Mouse (Mus musculus) lung, embryonic 15.5 days (tissue): ENCODE data around the gene Sumo1. TPM values are rescaled to one million over a fixed set of nuclear protein-coding genes. Genes with fewer than 3 reads are reported as not detected.

Experiments
- ATAC-seq: fragments of 200-750 bp; cut with Nextera tagmentation; 2 replicates; pipeline ENCODE4 v1.8.0; 2017; ENCODE audit warnings: moderate number of reproducible peaks, borderline replicate concordance; ENCODE audit not compliant: low FRiP score, low TSS enrichment; ENCODE audit errors: extremely low read depth
- H3K27ac ChIP-seq: fragments of 300-500 bp; sonication (generic); 2 replicates; pipeline ENCODE4 v1.5.1; 2015; ENCODE audit warnings: moderate library complexity, mild to moderate bottlenecking, inconsistent platforms
- H3K27me3 ChIP-seq: fragments of 300-500 bp; sonication (generic); 2 replicates; pipeline ENCODE4 v1.6.1; 2015; ENCODE audit warnings: inconsistent platforms
- H3K36me3 ChIP-seq: fragments of 300-500 bp; sonication (generic); 2 replicates; pipeline ENCODE4 v1.6.1; 2015; ENCODE audit warnings: inconsistent platforms
- H3K4me1 ChIP-seq: fragments of 300-500 bp; sonication (generic); 2 replicates; pipeline ENCODE4 v1.6.1; 2015; ENCODE audit warnings: inconsistent platforms
- H3K4me2 ChIP-seq: fragments of 300-500 bp; sonication (generic); 2 replicates; pipeline ENCODE4 v1.6.1; 2015; ENCODE audit warnings: inconsistent platforms, mild to moderate bottlenecking, moderate library complexity
- H3K4me3 ChIP-seq: fragments of 300-500 bp; sonication (generic); 2 replicates; pipeline ENCODE4 v1.5.1; 2015; ENCODE audit warnings: mild to moderate bottlenecking, inconsistent platforms
- H3K9ac ChIP-seq: fragments of 300-500 bp; sonication (generic); 2 replicates; pipeline ENCODE4 v1.6.1; 2015; ENCODE audit warnings: inconsistent platforms
- H3K9me3 ChIP-seq: fragments of 300-500 bp; sonication (generic); 2 replicates; pipeline ENCODE4 v1.6.1; 2016; ENCODE audit warnings: inconsistent platforms
- WGBS: fragments of 180-500 bp; shearing (Covaris S2); methylation state at CpG from one replicate; pipeline ENCODE4 v1.1.7; 2015; 5-methylcytosine and 5-hydroxymethylcytosine counted together
- polyA plus RNA-seq: library from polyadenylated mRNA; unstranded; fragments of >200 nt; fragmentation: Nextera tagmentation; extraction: Ambion mirVana; gene quantifications from 2 replicates; pipeline ENCODE4 v1.2.1, GENCODE M21; 2015

The Sumo1 gene
- polyA plus RNA-seq, 1 experiment from 2014 or later: 400 TPM

DNA sequence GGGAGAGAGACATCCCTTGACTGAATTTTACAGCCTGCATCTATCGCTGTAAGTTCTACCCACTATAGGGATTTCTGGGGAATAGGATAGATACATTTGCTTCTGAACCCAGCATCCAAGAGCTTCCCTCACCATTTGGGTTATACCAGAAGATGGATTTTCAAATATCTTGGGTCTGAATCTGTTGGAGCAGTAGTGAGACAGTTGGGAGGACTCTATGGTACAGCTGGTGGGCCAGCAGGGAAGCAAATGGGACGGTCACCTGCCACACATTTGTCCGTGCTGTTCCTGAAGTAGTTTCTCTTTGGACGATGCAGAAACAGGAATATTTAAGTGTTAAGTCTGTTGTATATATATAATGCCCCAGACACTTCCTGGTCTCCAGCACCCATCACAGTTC is 103.1 kb downstream of the Sumo1 start:
- H3K4me1 ChIP-seq: peaks cover 6% of the 10 kb centered on the region; the same call in 1 of the 2 replicates
- 83% methylated on average over 4 of the region's 4 CpGs for WGBS
- H3K27ac ChIP-seq: no peak overlapping the region
- no peak overlapping the region for H3K9ac ChIP-seq
- no peak overlapping the region for H3K4me2 ChIP-seq
- no peaks in the 10 kb centered on the region for H3K9me3 ChIP-seq
- no peaks in the 10 kb centered on the region for H3K36me3 ChIP-seq
- H3K4me3 ChIP-seq: no peak overlapping the region
- H3K27me3 ChIP-seq: no peaks in the 10 kb centered on the region
- ATAC-seq: no peak

GRCm38 (mm10) chr1:59566926-59567325 is 103.7 kb downstream of the Sumo1 start:
- Histone ChIP-seq H3K4me2 (no peak overlapping the region), H3K9ac (no peak overlapping the region), H3K4me3 (no peak overlapping the region), H3K27me3 (no peaks in the 10 kb centered on the region), H3K9me3 (no peaks in the 10 kb centered on the region), H3K36me3 (no peaks in the 10 kb centered on the region), H3K4me1 (peaks cover 6% of the 10 kb centered on the region; the same call in 1 of the 2 replicates), H3K27ac (no peak overlapping the region)
- WGBS: 47% methylated on average over 6 of the region's 6 CpGs
- ATAC-seq: no peak

- no peak for ATAC-seq
- no peak overlapping the region for H3K4me2 ChIP-seq
- H3K4me3 ChIP-seq: no peak overlapping the region
- peaks cover 6% of the 10 kb centered on the region; the same call in 1 of the 2 replicates for H3K4me1 ChIP-seq
- no peak overlapping the region for H3K27ac ChIP-seq
- no peaks in the 10 kb centered on the region for H3K36me3 ChIP-seq
- H3K9me3 ChIP-seq: no peaks in the 10 kb centered on the region
- 73% methylated on average over 7 of the region's 7 CpGs for WGBS
- H3K27me3 ChIP-seq: no peaks in the 10 kb centered on the region
- H3K9ac ChIP-seq: no peak overlapping the region
These were observed 104.4 kb downstream of the Sumo1 start for GRCm38 (mm10) chr1:59566281-59566680.

GRCm38 (mm10) chr1:59565804-59566203 is 104.8 kb downstream of the Sumo1 start:
- no peak for ATAC-seq
- no peaks in the 10 kb centered on the region for H3K36me3 ChIP-seq
- 80% methylated on average over 5 of the region's 5 CpGs for WGBS

GRCm38 (mm10) chr1:59563581-59563980 is 107.1 kb downstream of the Sumo1 start:
- Histone ChIP-seq H3K9ac (no peak overlapping the region), H3K27me3 (no peaks in the 10 kb centered on the region), H3K36me3 (no peaks in the 10 kb centered on the region), H3K4me1 (peaks cover 6% of the 10 kb centered on the region; the same call in 1 of the 2 replicates), H3K4me2 (no peak overlapping the region), H3K27ac (no peak overlapping the region), H3K9me3 (no peaks in the 10 kb centered on the region), H3K4me3 (no peak overlapping the region)
- whole genome bisulfite sequencing: 32% methylated on average over 2 of the region's 2 CpGs
- no peak for ATAC-seq

More at GRCm38 (mm10) chr1:59565804-59566203, 104.8 kb downstream of the Sumo1 start:
- H3K9me3 ChIP-seq: no peaks in the 10 kb centered on the region
- no peak overlapping the region for H3K4me3 ChIP-seq
- peaks cover 6% of the 10 kb centered on the region; the same call in 1 of the 2 replicates for H3K4me1 ChIP-seq
- no peak overlapping the region for H3K27ac ChIP-seq
- no peak overlapping the region for H3K9ac ChIP-seq
- H3K27me3 ChIP-seq: no peaks in the 10 kb centered on the region
- no peak overlapping the region for H3K4me2 ChIP-seq

GRCm38 (mm10) chr1:59553708-59554107 is 116.9 kb downstream of the Sumo1 start:
- Histone ChIP-seq H3K4me1 (peaks cover 6% of the 10 kb centered on the region; the same call in 1 of the 2 replicates), H3K9ac (no peak overlapping the region), H3K4me3 (no peak overlapping the region), H3K27ac (no peak overlapping the region), H3K9me3 (no peaks in the 10 kb centered on the region), H3K27me3 (no peaks in the 10 kb centered on the region), H3K36me3 (no peaks in the 10 kb centered on the region), H3K4me2 (no peak overlapping the region)
- WGBS: 54% methylated on average over 5 of the region's 5 CpGs
- no peak for ATAC-seq

DNA sequence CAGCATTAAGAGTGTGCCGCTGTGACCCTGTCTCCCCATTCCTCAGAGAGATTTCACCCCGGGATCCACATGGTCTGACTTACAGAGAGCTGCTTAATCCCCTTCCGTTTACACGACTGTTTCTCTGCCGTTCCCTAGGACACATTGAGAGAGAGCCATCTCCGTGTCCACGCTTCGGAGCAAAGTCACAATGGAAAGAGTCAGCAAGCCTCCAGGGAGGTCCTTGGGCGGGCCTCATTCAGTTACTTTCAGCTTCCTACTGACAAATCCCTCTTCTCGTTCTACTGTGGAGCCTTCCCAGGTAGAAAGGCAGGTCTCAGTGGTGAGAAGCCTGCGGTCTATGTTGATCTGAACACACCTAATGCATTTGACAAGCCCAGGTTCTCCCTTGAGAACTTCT is 119.6 kb downstream of the Sumo1 start:
- no peak overlapping the region for H3K4me3 ChIP-seq
- 53% methylated on average over 11 of the region's 11 CpGs for WGBS

DNA sequence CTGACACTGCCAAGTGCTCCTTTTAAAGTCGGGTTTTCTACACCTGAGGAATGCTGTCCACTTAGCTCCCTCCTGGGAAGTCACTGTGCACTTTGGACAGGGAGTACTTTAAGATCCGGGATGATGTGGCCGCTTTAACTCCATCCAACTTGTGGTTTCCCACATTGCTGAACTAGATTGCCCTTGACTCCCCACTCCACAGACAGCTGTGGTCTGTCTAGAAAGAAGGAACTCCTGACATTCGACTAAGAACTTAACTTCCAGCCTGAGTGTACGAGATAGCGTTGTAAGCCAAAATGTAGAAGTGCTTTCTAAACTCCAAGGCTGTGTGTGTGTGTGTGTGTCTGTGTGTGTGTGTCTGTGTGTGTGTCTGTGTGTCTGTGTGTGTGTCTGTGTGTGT is 120.4 kb downstream of the Sumo1 start:
- Histone ChIP-seq H3K27ac (no peak overlapping the region), H3K4me1 (peaks cover 6% of the 10 kb centered on the region; the same call in 1 of the 2 replicates), H3K36me3 (no peaks in the 10 kb centered on the region), H3K4me2 (no peak overlapping the region), H3K4me3 (no peak overlapping the region), H3K9me3 (no peaks in the 10 kb centered on the region), H3K9ac (no peak overlapping the region), H3K27me3 (no peaks in the 10 kb centered on the region)
- ATAC-seq: peak; percentile 42; the same call in 1 of the 2 replicates
- WGBS: 22% methylated on average over 6 of the region's 6 CpGs

More for the DNA sequence above, 119.6 kb downstream of the Sumo1 start:
- H3K36me3 ChIP-seq: no peaks in the 10 kb centered on the region
- H3K9me3 ChIP-seq: no peaks in the 10 kb centered on the region
- H3K4me1 ChIP-seq: peaks cover 6% of the 10 kb centered on the region; the same call in 1 of the 2 replicates
- H3K4me2 ChIP-seq: no peak overlapping the region
- H3K27me3 ChIP-seq: no peaks in the 10 kb centered on the region
- ATAC-seq: no peak
- no peak overlapping the region for H3K27ac ChIP-seq
- no peak overlapping the region for H3K9ac ChIP-seq

- Histone ChIP-seq H3K4me2 (no peak overlapping the region), H3K9ac (no peak overlapping the region), H3K36me3 (no peaks in the 10 kb centered on the region), H3K27me3 (no peaks in the 10 kb centered on the region), H3K9me3 (no peaks in the 10 kb centered on the region), H3K27ac (no peak overlapping the region), H3K4me3 (no peak overlapping the region), H3K4me1 (peaks cover 6% of the 10 kb centered on the region; the same call in 1 of the 2 replicates)
- ATAC-seq: no peak
- 69% methylated on average over 7 of the region's 7 CpGs for WGBS
These were observed 121.5 kb downstream of the Sumo1 start for GRCm38 (mm10) chr1:59549036-59549675.

DNA sequence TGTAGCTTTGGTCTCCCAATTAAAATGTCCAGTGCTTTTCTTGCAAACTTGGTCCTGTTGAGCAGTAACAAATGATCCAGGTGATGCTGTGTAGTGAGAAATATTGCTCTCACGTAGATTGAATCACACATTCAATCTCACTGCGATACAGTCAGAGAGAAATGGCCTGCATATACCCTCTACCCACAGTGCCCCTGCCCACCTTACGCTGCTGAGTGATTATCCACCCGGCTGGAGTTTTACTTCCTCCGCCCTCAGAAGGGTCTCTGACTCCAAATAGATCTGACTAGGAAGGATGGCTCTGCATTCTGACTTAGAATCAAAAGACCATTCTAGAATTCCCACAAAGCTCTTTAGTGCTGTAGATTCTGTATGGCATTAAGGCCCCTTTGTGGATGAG is 122.1 kb downstream of the Sumo1 start:
- no peaks in the 10 kb centered on the region for H3K27me3 ChIP-seq
- no peaks in the 10 kb centered on the region for H3K9me3 ChIP-seq
- no peak overlapping the region for H3K4me2 ChIP-seq
- no peak overlapping the region for H3K4me3 ChIP-seq
- no peak overlapping the region for H3K27ac ChIP-seq
- peaks cover 6% of the 10 kb centered on the region; the same call in 1 of the 2 replicates for H3K4me1 ChIP-seq
- H3K9ac ChIP-seq: no peak overlapping the region
- no peak for ATAC-seq
- 90% methylated on average over 5 of the region's 5 CpGs for WGBS
- H3K36me3 ChIP-seq: no peaks in the 10 kb centered on the region

- Histone ChIP-seq H3K27ac (no peak overlapping the region), H3K4me3 (no peak overlapping the region), H3K4me1 (no peaks in the 10 kb centered on the region), H3K27me3 (no peaks in the 10 kb centered on the region), H3K4me2 (no peak overlapping the region), H3K9me3 (no peaks in the 10 kb centered on the region), H3K36me3 (no peaks in the 10 kb centered on the region), H3K9ac (no peak overlapping the region)
- WGBS: 77% methylated on average over 8 of the region's 8 CpGs
- no peak for ATAC-seq
These were observed 126.7 kb downstream of the Sumo1 start for GRCm38 (mm10) chr1:59543911-59544310.

GRCm38 (mm10) chr1:59542231-59542630 is 128.4 kb downstream of the Sumo1 start:
- H3K9me3 ChIP-seq: no peaks in the 10 kb centered on the region
- WGBS: 34% methylated on average over 6 of the region's 6 CpGs
- ATAC-seq: no peak
- no peak overlapping the region for H3K4me2 ChIP-seq
- no peak overlapping the region for H3K9ac ChIP-seq
- no peak overlapping the region for H3K4me3 ChIP-seq
- no peaks in the 10 kb centered on the region for H3K27me3 ChIP-seq
- H3K36me3 ChIP-seq: no peaks in the 10 kb centered on the region
- no peak overlapping the region for H3K27ac ChIP-seq
- H3K4me1 ChIP-seq: no peaks in the 10 kb centered on the region
